27 mouse cellular contexts compared by ENCODE assay signal in genomic region chr14:75017877-75018825, GRCm38 (mm10). TPM values are rescaled to one million over a fixed set of nuclear protein-coding genes. Genes with fewer than 3 reads are reported as not detected.
A peak's percentile ranks its signal among the peaks of the same experiment; 100 is the strongest.
DNase-seq lines count a peak whose midpoint lies in the region; ATAC-seq and TF ChIP-seq lines count a peak whose summit lies in the region.
"Had no signal": no experiment of that assay in that cellular context is flagged by ENCODE, and none has a peak within 500 bp of the region (broad histone marks: within the 10 kb centered on the region; RNA-seq: fewer than 3 reads in every experiment).

No protein-coding gene starts in this region.

- ATAC-seq in kidney, embryonic 15.5 days (replicated peaks; ENCODE audit: low FRiP score) = 0 out of 2 replicates have a peak, but pooled peaks have one; percentile 22
- ATAC-seq in kidney, embryonic 16.5 days (ENCODE audit: low FRiP score, low TSS enrichment) = no peak
- ATAC-seq: forebrain, embryonic 16.5 days; hindbrain, postnatal 0 days; midbrain, embryonic 15.5 days had no signal

- DNase-seq in B cell, adult 2 months = peak; percentile 67 to 70
- DNase-seq in left cerebral cortex, postnatal 10 days (ENCODE audit: extremely low spot score in 1 of 2, low spot score in 2 of 2) = no peak
- DNase-seq in ovary, postnatal 14 days (ENCODE audit: low spot score) = no peak
- no peak for DNase-seq in thymus, postnatal 0 days (ENCODE audit: low spot score)
- DNase-seq: adrenal gland, postnatal 10 days; cerebellum, adult 11-12 months; cerebellum, adult 9-11 months; kidney, adult 18-20 months; kidney, postnatal 4 days; left cerebral cortex, postnatal 4 days; liver, embryonic 13.5 days; lung, adult 18-20 months; lung, postnatal 10 days; right cerebral cortex, adult 18-20 months had no signal

- H3K36me3 ChIP-seq in kidney, embryonic 15.5 days = no peaks in the 10 kb centered on the region
- no peaks in the 10 kb centered on the region for H3K36me3 ChIP-seq in kidney, embryonic 16.5 days (ENCODE audit: insufficient read depth, low read length)
- H3K36me3 ChIP-seq in myocyte (ENCODE audit: control insufficient read depth, insufficient read depth) = no peaks in the 10 kb centered on the region
- H3K36me3 ChIP-seq: G1E; heart, embryonic 15.5 days; liver, embryonic 13.5 days; midbrain, embryonic 10.5 days; midbrain, embryonic 15.5 days; neural tube, embryonic 12.5 days had no signal

- intact Hi-C loops in left cerebral cortex, postnatal 10 days (cut with DNase I) = no loop called here

- H3K4me3 ChIP-seq in kidney, embryonic 15.5 days (replicated peaks) = no peak overlapping the region
- H3K4me3 ChIP-seq in kidney, embryonic 16.5 days (ENCODE audit: low read length) = no peak overlapping the region
- peak overlapping the region; percentile 4 for H3K4me3 ChIP-seq in bone marrow macrophage, adult 2 months (ENCODE audit: insufficient read depth, low read length)
- no peak overlapping the region for H3K4me3 ChIP-seq in myocyte
- H3K4me3 ChIP-seq: erythroblast, embryonic 14.5 days; heart, embryonic 15.5 days; liver, embryonic 13.5 days; midbrain, embryonic 10.5 days; midbrain, embryonic 15.5 days; neural tube, embryonic 12.5 days had no signal

- 75% methylated on average over 18 of the region's 18 CpGs for WGBS in kidney, embryonic 15.5 days
- WGBS in kidney, embryonic 16.5 days = 71% methylated on average over 18 of the region's 18 CpGs

- no peak for TF ChIP-seq CTCF in bone marrow macrophage, adult 2 months (IDR thresholded peaks at IDR 0.05; ENCODE audit: low read depth, low read length)

- no peaks in the 10 kb centered on the region; the same call in 1 of the 2 replicates for H3K27me3 ChIP-seq in kidney, embryonic 15.5 days
- no peaks in the 10 kb centered on the region for H3K27me3 ChIP-seq in kidney, embryonic 16.5 days (ENCODE audit: insufficient read depth, low read length)
- no peaks in the 10 kb centered on the region for H3K27me3 ChIP-seq in myocyte (ENCODE audit: control insufficient read depth, insufficient read depth, insufficient read length)
- H3K27me3 ChIP-seq: heart, embryonic 15.5 days; neural tube, embryonic 12.5 days had no signal

- H3K79me2 ChIP-seq in myocyte (ENCODE audit: control insufficient read depth, insufficient read depth) = no peaks in the 10 kb centered on the region

- no peak for TF ChIP-seq POLR2A in bone marrow macrophage, adult 2 months (IDR thresholded peaks at IDR 0.05; ENCODE audit: borderline replicate concordance, low read depth, low read length)
- no peak for TF ChIP-seq POLR2A in myocyte (IDR thresholded peaks at IDR 0.05; ENCODE audit: insufficient read length, low read depth)

- peaks cover 5% of the 10 kb centered on the region for H3K4me1 ChIP-seq in kidney, embryonic 15.5 days
- H3K4me1 ChIP-seq in kidney, embryonic 16.5 days (ENCODE audit: insufficient read depth, low read length) = 0 out of 2 replicates have a peak, but pooled peaks cover 3% of the 10 kb centered on the region
- H3K4me1 ChIP-seq in bone marrow macrophage, adult 2 months (ENCODE audit: control insufficient read depth, insufficient read depth, low read length) = peaks cover 53% of the 10 kb centered on the region
- H3K4me1 ChIP-seq: neural tube, embryonic 12.5 days had no signal

- no peaks in the 10 kb centered on the region for H3K9me3 ChIP-seq in kidney, embryonic 15.5 days (replicated peaks)
- no peaks in the 10 kb centered on the region for H3K9me3 ChIP-seq in kidney, embryonic 16.5 days (ENCODE audit: low read length)
- H3K9me3 ChIP-seq: G1E; heart, embryonic 15.5 days; liver, embryonic 13.5 days; midbrain, embryonic 10.5 days; midbrain, embryonic 15.5 days; neural tube, embryonic 12.5 days had no signal

- H3K4me2 ChIP-seq in kidney, embryonic 15.5 days = no peak overlapping the region
- no peak overlapping the region for H3K4me2 ChIP-seq in kidney, embryonic 16.5 days (replicated peaks; ENCODE audit: low read depth, low read length)
- peak overlapping the region; percentile 49 for H3K4me2 ChIP-seq in myocyte (ENCODE audit: low read depth)
- H3K4me2 ChIP-seq: liver, embryonic 13.5 days; midbrain, embryonic 15.5 days; neural tube, embryonic 12.5 days had no signal

- H3K27ac ChIP-seq in kidney, embryonic 15.5 days = no peak overlapping the region
- no peak overlapping the region for H3K27ac ChIP-seq in kidney, embryonic 16.5 days (ENCODE audit: low read length)
- H3K27ac ChIP-seq in bone marrow macrophage, adult 2 months (ENCODE audit: insufficient read depth, low read depth, low read length) = peak overlapping the region; percentile 76
- H3K27ac ChIP-seq: heart, embryonic 15.5 days; hindbrain, postnatal 0 days; kidney, postnatal 0 days; liver, embryonic 13.5 days; midbrain, embryonic 10.5 days; midbrain, embryonic 15.5 days; neural tube, embryonic 12.5 days had no signal

- no peak overlapping the region for H3K9ac ChIP-seq in kidney, embryonic 15.5 days
- no peak overlapping the region for H3K9ac ChIP-seq in kidney, embryonic 16.5 days (replicated peaks; ENCODE audit: low read length)
- H3K9ac ChIP-seq: heart, embryonic 15.5 days; liver, embryonic 13.5 days; midbrain, embryonic 15.5 days; neural tube, embryonic 12.5 days had no signal

- H3ac ChIP-seq in myocyte (ENCODE audit: control insufficient read depth, insufficient read length) = no peak overlapping the region

TF ChIP-seq in myocyte, 11 proteins besides CTCF, POLR2A, EP300 and RAD21:
- no peak for TF ChIP-seq REST (IDR thresholded peaks at IDR 0.05; ENCODE audit: insufficient read depth, insufficient read length)
- no peak for TF ChIP-seq MAX (IDR thresholded peaks at IDR 0.05; ENCODE audit: low read depth)
- TF ChIP-seq POLR2AphosphoS2 (IDR thresholded peaks at IDR 0.05; ENCODE audit: insufficient read length, low read depth) = no peak
- TF ChIP-seq TCF3 (IDR thresholded peaks at IDR 0.05; ENCODE audit: insufficient read length, low read depth) = no peak
- no peak for TF ChIP-seq MYOD1 (IDR thresholded peaks at IDR 0.05; ENCODE audit: control insufficient read depth in 1 of 3, insufficient read length in 2 of 3, low read depth in 2 of 3)
- no peak for TF ChIP-seq MYOG (IDR thresholded peaks at IDR 0.05; ENCODE audit: control insufficient read depth in 1 of 3, insufficient read depth in 1 of 3, insufficient read length in 2 of 3, low read depth in 2 of 3)

RNA-seq across cellular contexts. Expression of gene Rubcnl, which starts 2.3 kb away (rescaled TPM):
- 0.39 and 0.73 TPM in 2 replicates for polyA plus RNA-seq in kidney, embryonic 15.5 days (2015; fragmentation: Nextera tagmentation; extraction: Ambion mirVana)
- 0.34 and 0.58 TPM in 2 replicates for polyA plus RNA-seq in kidney, embryonic 16.5 days (2015; fragmentation: Nextera tagmentation; extraction: Ambion mirVana)
- polyA plus RNA-seq in bone marrow macrophage, adult 2 months (2012; ENCODE audit: insufficient read depth, insufficient read length, missing spikeins) = 8.3 and 9.0 TPM in 2 replicates
- polyA plus RNA-seq in myocyte (2012; fragmentation: generic; extraction: Trizol) = 0.64 TPM
- total RNA-seq in left cerebral cortex, postnatal 10 days (2021) = 1 to 10 TPM in 1 of 2 experiments, under 1 TPM in 1; 0.77 to 1.2 TPM
- polyA plus RNA-seq in thymus, postnatal 0 days (2015; fragmentation: Nextera tagmentation; extraction: Ambion mirVana) = 1.5 TPM in 2 replicates
- polyA plus RNA-seq: G1E had no signal

Comparison
In these comparisons a context has a peak if more than half of its experiments do, and no peak if none do; other contexts are left out.
1. DNase-seq: peak in B cell, adult 2 months (2 of 2); none in left cerebral cortex, postnatal 10 days (0 of 2), ovary, postnatal 14 days (single experiment) and thymus, postnatal 0 days (single experiment).